Mouse (Mus musculus) lung, adult 18-20 months (tissue): ENCODE measurements at regions not wholly inside any gene's neighbourhood (a gene's known extent, or its start where the extent isn't known, plus 50 kb on each side); places are given as distances from the start of the nearest gene placed in this dataset.
"Not testable (repeated sequence)": the region's sequence is repeated elsewhere in the genome, so short reads cannot be mapped to it uniquely, and the experiment has no call there.

Experiments used
- DNase-seq, 2 experiments: peaks; one replicate each; pipeline ENCODE4 v3.0.0; 2022; ENCODE audit warnings: mixed read lengths in 2 of 2

DNA sequence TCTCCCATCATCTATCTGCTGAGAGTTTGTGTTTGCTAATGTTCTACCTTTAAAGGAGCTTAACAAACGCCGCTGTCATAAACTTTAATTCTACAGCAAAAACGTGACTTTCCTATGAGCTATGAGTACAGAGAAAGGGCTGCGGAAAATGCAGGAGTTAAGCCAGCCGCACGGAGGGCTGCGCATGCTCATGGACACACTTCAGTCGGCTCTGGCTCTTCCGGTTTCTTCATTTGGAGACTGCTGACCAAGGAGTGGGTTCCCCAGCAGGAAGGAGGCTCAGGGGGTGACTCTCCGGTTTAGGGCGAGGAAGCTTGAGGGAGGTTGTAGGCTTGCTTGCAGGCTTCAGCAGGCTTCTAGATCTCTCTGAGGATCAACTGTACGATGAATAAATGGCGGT, 59.3 kb downstream of the Sox2 start:
- no peak for DNase-seq

DNA sequence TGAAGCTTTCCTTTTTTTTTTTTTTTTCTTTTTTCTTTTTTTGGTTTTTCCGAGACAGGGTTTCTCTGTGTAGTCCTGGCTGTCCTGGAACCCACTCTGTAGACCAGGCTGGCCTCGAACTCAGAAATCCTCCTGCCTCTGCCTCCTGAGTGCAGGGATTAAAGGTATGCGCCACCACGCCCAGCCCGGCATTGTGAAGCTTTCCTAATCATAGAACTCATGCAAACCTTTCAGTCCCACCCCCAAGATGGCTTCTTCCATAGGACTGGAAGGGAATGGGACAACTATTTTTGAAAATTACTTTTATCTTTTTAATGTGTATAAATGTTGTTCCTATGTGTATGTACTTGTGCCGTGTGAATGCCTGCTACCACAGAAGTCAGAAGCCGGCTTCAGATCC, 61.9 kb downstream of the Sox2 start:
- not testable (repeated sequence) for DNase-seq

DNA sequence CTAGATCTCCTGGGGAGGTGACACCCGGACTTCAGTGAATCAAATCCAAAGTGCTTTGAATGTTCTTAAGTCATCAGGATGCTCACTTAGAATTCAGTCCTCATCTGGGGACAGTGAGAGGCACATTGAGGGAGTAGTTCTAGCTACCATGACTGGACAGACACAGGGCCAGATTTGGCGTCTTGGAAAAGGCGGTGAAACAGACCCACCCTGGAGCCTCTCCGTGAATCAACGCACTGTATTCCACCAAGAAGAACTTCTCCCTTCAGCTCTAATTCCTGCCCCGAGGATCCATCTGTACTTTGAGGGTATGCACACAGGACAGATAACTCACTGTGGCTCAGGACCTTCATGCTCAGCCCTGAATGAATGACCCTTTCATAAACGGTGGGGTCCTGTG, 72.3 kb downstream of the Sox2 start:
- no peak for DNase-seq

DNA sequence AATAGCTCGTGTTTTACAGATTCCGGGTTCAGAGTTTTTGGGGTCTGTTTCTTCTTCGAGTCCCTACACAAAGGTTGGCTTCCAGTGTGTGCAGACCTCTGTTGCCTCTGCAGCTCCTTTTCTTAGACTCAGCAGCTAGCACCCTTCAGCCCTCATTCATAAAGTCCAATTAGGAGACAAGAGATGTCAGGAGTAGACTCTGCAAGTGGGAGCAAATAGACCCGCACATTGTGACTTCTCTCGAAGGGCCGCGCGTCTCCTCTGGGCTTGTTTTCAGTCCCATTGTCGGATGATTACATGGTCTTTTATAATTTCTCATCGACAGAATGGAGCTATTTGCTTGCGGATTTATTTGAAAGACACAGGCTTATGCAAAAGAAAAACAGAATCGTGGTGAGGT, 76.8 kb downstream of the Sox2 start:
- no peak for DNase-seq

DNA sequence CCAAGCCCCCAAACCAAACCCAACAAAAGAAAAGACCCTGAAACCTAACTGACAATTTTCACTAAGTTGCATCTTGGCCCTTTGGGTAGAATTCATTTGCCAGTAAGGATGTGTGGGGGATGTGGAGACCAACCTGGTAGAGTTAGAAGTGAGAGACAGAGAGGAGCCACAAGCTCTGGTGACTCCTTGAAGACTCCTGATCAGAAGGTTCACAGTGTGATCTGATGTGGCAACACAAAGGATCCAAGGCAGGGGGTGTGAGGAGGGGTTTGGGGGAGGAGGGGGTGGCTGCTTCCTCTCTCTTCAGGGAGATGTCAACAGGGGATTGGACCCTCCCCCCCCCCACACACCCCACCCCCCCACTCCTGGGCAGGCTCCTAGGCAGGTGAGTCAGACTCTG, 78.1 kb downstream of the Sox2 start:
- DNase-seq: no peak

DNA sequence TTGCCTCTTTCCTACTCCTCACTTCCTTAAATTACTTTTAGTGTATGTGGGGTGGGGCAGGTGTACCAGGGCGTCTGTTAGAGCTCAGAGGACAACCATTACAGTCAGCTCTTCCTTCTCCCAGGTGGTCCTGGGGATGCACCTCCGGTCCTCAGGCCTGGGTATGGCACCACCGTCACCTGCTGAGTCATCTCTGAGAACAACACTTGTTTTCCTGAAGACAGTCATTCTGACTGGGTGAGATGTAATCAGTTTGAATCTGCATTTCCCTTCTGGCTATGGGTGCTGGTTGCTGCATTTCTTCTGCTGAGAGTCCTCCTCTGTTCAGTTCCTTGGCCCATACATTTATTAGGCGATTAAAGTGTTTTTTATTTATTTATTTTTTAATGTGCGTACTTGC, 84.8 kb downstream of the Sox2 start:
- no peak for DNase-seq

DNA sequence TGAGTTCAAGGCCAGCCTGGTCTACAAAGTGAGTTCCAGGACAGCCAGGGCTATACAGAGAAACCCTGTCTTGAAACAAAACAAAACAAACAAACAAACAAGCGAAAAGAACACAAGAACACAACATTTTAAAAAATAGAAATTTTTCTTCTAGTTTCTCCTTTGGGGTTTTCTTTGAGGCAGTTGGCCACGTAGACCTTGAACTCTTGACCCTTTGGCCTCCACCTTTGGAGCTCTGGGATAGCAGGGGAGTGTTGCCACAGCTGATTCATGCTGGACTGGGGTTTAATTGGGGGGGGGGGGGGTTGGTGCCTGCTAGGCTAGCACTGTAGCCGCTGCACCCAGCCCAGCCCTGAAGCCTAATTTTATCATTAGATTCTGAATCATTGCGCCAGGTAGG, 87.8 kb downstream of the Sox2 start:
- DNase-seq: no peak

DNA sequence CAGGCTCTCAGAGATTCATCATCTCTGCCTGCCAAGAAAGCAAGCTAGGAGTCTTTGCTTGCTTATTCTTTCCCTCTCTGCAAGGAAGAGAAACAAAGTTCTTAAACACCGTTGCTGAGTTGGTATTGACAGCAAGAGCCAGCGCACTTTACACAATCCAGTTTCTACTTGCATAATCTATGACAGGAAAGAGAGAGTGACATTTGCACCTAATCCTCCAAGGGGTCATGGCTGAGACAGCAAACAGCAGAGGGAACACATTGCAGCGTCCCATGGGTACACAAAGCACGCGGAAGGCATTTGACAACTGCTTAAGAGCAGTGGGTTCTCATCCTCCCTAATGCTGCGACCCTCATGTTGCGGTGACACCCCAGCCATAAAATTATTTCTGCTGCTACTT, 88.7 kb downstream of the Sox2 start:
- peak in 1 of 2 experiments; percentile 21 for DNase-seq

DNA sequence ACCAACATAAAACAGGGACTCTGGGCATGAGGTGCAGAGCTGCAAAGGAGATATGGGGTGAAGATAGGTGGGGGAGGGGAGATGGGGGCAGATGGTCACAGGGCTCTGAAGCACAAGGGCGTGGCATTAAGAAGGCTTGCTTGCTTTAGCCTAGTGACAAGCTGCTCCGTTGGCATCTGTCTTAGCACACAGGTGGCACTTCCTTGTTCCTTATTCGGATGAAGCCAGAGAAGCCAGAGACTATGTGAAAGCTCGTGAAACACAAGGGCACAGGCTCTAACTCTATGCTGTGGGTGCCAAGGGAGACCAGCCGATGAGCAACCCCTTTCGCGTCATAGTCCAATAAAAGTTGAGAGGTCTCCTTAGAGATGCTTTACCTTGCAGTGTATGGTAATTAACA, 89.5 kb downstream of the Sox2 start:
- no peak for DNase-seq

DNA sequence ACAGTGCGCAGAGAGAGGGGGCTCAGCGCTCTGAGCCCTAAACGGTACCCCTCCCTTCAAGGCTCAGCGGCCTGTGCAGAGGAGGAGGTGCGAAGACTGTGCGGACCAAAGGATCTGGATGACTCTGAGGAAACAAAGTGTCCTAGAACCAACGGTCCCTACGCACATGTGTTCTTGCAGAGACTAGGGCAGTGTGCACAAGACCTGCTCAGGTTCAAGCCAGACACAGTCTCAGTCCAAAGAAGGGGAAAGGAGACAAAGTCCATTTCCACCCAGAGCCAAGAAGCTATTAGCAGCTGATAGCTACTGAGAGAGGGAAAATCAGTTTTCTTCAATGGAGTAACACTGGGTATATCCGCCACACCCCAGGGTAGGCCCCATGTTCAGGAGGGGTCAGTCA, 89.9 kb downstream of the Sox2 start:
- no peak for DNase-seq

DNA sequence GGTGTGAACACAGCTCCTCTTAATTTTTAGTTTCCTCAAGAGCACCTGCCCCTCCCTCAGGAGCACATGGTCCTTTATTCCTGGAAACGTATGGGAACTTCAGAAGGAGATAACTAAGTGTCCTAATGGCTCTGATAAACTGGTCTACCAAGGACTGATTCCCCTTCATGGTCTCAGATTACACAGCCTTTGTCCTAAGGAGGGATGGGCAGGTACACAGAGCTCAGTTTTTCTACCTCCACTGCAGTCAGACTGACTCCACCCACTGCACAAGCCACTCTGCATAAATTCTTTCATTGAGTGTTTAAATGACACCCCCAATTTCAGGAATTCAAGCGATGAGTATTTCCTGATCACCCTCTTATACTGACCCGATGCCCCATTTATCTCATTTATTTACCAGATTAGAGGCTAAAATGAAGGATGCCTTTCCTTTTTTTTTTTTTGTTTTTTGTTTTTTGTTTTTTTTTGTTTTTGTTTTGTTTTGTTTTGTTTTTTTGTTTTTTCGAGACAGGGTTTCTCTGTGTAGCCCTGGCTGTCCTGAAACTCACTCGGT, 95.1 kb downstream of the Sox2 start:
- DNase-seq: peak in 1 of 2 experiments; percentile 8

DNA sequence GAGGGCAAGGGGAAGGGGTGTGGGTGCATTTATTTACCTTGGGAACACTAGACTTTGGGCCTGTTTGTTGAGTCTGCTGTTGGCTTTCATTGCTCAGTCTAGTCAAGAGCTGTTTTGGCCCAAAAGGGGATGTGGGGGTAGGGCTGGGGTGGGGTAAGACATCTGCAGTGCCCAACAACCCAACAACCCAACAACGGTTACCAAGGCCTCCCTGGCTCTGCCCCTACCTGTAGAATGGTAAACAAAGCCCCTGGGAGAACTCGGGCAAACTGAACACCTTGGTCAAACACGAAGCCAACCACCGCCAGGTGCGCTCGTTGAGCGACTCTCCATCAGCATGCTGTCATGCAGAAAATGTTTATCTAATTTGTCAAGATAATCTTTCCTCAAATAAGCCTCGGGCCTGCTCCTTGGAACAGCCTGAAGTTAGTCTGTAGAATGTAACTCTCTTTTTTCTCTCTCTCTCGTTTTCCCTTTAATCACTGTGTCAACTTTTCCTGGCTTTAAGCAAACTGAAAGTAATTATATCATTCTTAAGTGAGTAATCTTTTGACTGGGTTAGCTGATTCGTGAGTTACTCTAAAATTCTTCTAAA, 97.4 kb downstream of the Sox2 start:
- peak; percentile 67 to 79 for DNase-seq

DNA sequence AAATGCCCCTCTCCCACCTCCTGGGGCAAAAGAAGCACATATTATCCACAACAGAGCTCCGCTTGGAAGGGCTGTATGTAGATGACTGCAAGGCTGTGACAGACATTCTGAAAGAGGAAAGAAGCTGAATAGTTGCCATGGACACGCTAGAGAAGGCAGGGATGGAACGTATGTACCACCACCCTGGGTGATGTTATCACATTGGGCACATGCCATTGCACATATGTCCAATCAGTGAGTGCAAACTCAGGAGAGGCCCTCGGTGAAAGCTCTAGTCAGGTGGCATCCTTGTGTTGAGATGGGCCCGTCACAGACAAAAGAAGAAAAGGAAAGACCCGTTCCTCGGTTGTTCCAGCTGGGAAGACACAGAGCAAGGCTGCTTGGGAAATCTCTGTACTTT, 99.8 kb downstream of the Sox2 start:
- DNase-seq: no peak

DNA sequence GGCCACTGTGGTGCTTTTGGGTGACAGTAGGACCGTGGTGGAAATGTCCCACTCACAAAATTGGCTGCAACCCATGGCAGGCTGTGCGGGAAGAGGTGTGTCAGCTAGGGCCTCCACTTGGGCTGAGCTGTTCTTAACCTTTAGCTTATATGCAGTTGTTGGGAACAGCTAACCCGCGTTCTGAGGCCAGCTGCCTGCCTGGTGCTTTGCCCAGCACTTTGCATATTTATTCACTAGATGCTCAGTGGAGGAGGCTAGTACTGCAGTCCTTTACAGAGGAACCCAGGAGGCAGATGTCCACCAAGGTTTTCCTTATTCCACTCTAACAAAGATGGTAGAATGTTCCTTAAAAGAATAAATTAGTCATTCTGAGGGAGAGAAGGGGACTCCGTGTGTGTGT, 101.3 kb downstream of the Sox2 start:
- peak; percentile 15 to 23 for DNase-seq

DNA sequence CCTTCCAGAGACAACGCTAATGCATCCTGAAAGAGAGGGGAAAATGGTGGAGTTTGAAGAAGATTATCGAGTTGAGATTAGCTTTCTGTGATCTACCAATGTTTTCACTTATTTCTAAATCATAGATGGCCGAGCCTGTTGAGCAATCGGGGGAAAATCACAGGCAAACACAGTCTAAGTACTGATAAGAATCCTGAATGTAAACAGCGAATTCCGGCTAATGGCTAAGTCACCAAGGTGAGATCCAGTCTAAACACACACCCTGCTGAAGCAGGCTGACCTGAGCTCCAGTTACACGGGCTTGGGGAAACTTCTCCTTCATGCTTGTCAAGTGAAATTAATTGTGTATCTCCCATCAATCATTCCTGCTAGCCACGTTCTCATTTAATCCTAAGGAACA, 103.4 kb downstream of the Sox2 start:
- peak; percentile 70 to 81 for DNase-seq

DNA sequence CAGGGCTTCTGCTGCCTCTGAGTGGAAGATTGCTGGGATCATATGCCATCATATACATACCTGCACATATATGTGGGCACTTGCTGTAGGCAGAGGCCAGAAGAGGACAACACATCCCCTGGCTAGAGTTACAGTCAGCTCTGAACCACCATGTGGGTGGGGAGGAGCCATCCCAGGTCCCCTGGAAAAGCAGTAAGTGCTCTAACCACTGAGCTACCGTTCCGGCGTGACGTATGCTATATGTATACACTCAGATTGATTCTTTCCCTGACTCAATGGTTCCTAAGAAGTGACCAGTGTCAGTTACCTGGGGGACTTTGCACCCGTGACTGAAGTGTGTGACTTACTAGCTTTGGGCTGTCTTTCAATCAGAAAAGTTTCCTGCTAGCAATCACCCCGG, 104.6 kb downstream of the Sox2 start:
- no peak for DNase-seq

DNA sequence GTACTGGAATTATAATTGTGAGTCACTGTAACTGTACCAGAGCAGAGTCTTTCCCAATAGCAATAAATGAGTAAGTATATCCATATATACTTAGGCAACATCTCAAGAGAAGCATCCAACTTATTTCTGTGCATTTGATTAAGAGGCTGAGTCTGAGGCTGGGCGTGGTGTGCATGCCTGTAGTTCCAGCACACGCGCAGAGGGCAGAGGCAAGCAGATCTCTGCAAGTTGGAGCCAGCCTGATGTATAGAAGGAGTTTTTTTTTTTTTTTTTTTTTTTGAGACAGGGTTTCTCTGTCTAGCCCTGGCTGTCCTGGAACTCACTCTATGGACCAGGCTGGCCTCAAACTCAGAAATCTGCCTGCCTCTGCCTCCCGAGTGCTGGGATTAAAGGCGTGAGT, 105.1 kb downstream of the Sox2 start:
- DNase-seq: not testable (repeated sequence)

DNA sequence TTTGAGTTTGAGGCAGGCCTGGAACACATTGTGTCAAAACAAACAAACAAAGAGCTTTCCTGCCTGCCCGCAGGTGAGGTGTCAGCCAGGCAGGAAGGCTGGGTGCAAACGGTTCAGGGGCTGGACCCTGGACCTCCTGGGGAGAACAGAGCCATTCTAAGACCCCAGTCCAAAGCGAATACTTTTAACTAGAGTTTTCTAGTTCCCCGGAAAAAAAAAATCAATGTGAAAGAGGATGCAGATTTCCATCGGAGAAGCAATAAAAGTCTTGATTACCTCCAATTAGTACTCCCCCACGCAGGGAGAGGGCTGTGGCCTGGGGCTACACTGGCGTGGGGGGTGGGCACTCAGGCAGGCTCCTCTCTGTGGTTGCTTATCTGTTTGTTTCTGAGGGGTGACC, 106.4 kb downstream of the Sox2 start:
- no peak for DNase-seq

DNA sequence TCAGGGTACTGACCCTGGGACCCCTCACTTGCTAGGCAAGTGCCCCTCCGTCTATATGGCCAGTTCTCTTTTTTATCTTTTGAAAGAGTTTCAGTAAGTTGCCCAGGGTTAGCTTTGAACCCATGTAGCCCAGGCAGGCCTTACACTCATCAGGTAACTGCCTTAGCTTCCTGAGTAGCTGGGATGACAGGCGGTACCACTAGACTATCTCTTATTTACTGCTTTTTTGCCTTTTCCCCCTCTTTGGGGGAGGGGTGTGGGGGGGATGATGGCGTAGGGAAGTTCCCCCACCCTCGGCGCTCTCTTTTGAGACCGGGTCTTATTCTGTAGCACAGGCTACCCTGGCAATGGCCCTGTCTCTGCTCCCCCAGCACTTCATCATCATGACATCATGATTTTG, 106.9 kb downstream of the Sox2 start:
- DNase-seq: no peak

DNA sequence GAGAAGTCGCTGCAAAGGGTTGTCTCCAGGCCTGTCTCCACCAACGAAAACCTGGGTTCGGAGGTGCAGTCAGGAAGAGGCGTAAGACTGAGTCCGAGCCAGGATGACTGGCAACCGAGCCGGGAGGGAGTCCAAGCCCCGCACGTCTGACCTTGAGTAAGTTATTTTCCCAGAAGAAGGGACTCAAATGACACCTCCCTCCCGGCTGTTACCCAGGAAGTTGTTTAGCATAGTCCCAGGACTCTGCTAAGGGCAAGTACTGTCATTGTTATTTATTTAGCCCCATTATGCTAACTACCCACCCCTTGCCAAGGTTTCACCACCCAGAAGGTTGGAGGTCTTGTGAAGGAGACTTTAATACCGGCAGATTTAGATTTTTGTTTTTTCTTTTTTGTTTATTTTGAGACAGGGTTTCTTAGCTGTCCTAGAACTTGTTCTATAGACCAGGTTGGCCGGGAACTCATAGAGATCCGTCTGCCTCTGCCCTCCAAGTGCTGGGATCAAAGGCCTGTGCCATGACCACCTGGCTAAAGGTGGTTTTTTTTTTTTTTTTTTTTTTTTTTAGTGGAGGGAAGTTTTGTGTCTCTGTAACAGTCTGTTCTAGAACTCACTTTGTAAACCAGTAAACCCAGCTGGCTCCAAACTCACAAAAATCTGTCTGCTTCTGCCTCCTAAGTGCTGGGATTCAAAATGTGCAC, 107.8 kb downstream of the Sox2 start:
- DNase-seq: no peak

DNA sequence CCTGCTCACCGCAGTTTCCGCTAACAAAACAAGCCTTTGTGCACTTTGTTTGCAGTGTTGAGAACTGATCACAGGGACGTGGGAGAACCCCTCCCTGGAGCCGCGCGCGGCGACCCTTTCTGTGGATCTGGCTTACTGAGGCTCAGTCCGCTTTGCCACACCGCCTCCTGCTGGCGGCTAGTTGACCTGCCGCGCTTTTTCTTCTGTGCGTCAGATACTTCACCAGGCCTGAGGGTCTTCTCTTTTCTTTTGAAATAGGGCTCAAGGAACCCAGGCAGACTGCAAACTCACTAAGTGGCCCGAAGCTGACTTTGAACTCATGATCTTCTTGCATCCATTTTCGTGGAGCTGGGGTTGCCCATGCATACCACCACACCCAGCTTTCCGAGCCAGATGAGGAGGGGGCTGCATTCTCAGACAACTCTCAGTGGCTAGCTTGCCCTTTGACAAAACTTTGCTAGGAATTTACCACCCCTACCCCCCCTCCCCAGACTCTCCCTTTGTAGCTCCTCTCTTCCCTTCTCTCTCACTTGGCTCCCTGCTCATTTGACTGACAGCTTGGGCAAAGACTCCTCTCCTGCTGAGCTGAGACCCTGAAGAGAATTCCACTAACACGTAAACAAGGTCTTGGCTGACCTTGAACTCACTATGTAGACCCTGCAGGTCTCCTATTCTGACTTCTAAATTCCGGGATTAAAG, 109.9 kb downstream of the Sox2 start:
- no peak for DNase-seq

DNA sequence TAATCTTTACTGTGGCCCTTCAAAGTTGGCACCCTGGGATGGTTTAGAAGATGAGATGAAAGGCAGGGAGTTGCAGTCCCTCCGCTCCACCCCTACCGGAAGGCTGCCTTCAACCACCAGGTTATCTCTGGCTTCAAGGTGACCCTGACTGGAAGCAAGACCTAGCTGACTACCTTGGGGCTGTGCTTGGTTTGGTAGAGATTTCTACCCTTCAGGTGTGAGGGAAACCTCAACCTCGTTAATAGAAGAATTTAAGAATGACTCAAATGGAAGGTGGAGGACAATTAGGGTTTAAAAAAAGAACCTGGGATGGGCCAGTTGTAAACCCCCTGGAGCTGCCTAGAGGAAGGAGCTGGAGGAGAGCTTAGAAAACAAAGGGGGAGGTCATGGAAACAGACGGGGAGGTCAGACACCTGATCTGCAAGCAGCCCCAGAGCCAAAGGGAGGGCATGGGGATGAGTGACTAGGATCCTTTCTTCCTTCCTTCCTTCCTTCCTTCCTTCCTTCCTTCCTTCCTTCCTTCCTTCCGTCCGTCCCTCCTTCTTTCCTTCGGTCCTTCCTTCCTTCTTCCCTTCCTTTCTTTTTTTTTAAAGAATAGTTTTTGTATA, 111.1 kb downstream of the Sox2 start:
- no peak for DNase-seq

DNA sequence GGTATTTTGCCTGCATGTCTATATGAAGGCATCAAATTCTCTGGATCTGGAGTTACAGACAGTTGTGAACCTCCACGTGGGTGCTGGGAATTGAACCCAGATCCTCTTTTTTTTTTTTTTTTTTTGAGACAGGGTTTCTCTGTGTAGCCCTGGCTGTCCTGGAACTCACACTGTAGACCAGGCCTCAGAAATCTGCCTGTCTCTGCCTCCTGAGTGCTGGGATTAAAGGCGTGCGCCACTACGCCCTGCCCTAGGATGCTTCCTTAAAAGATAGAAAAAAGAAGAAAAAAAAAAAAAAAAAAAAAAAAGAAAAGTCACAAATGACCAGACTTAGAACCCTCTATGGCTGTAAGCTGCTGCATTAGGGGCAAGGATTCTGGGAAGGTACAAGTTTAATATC, 111.6 kb downstream of the Sox2 start:
- no peak for DNase-seq

DNA sequence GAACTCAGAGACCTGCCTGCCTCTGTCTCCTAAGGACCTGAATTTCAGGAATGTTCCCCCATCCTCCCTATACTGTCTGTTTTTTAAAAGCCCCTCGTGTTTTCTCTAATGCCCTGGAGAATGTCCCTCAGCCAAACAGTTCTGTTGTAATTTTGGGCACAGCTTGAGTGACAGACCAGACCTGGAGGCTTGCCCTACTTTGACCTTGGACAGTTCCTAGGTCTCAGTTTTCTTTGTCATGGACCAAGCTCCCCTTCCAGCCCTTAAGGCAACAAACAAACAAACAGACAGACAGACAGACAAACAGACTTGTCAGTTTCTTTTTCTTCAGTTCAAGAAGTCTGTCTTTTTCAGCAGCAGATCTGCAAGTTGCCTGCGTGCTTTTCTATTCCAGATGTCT, 114.4 kb downstream of the Sox2 start:
- no peak for DNase-seq
